Mouse (Mus musculus) myocyte (in vitro differentiated cells): ENCODE results near the gene Gal.

Experiments used
- CEBPB ChIP-seq: IDR thresholded peaks from 2 replicates; pipeline ENCODE4 v1.6.1; 2011; ENCODE audit warnings: mild to moderate bottlenecking, moderate library complexity; ENCODE audit not compliant: poor library complexity, insufficient read depth, severe bottlenecking
- E2F4 ChIP-seq: IDR thresholded peaks from one replicate; pipeline ENCODE4 v1.6.1; 2011; ENCODE audit warnings: mild to moderate bottlenecking, control low read depth, moderate library complexity; ENCODE audit not compliant: insufficient read depth
- MAX ChIP-seq: IDR thresholded peaks from one replicate; pipeline ENCODE4 v1.6.1; 2011; ENCODE audit warnings: low read depth, mild to moderate bottlenecking, control low read depth
- MYOD1 ChIP-seq, 3 experiments: IDR thresholded peaks; one replicate each; pipeline ENCODE4 v1.6.1; 2011; ENCODE audit warnings: control low read depth in 2 of 3, low read depth in 2 of 3, mild to moderate bottlenecking in 2 of 3, moderate library complexity in 1 of 3; ENCODE audit not compliant: insufficient read length in 2 of 3, control insufficient read depth in 1 of 3
- POLR2A ChIP-seq: IDR thresholded peaks from one replicate; pipeline ENCODE4 v1.6.1; 2011; ENCODE audit warnings: low read depth, mild to moderate bottlenecking, control low read depth, moderate library complexity; ENCODE audit not compliant: insufficient read length
- POLR2AphosphoS2 ChIP-seq: IDR thresholded peaks from one replicate; pipeline ENCODE4 v1.6.1; 2011; ENCODE audit warnings: low read depth, control low read depth; ENCODE audit not compliant: insufficient read length
- REST ChIP-seq: IDR thresholded peaks from one replicate; pipeline ENCODE4 v1.6.1; 2011; ENCODE audit warnings: mild to moderate bottlenecking, control low read depth, moderate library complexity; ENCODE audit not compliant: insufficient read depth, insufficient read length
- SRF ChIP-seq: IDR thresholded peaks from one replicate; pipeline ENCODE4 v1.6.1; 2011; ENCODE audit warnings: low read depth; ENCODE audit not compliant: control insufficient read depth, insufficient read length
- TCF12 ChIP-seq: IDR thresholded peaks from one replicate; pipeline ENCODE4 v1.6.1; 2011; ENCODE audit warnings: mild to moderate bottlenecking, control low read depth; ENCODE audit not compliant: poor library complexity, insufficient read depth, severe bottlenecking
- USF1 ChIP-seq: IDR thresholded peaks from one replicate; pipeline ENCODE4 v1.6.1; 2011; ENCODE audit warnings: low read depth, mild to moderate bottlenecking, control low read depth, moderate library complexity

GRCm38 (mm10) chr19:3424214-3424613 lies 9.9 kb upstream of the Gal start:
- TF ChIP-seq E2F4 (no peak), POLR2A (no peak), SRF (no peak), POLR2AphosphoS2 (no peak), USF1 (no peak), REST (no peak), MYOD1 (IDR thresholded peaks at IDR 0.05; ENCODE audit: control insufficient read depth in 1 of 3, insufficient read length in 2 of 3, low read depth in 2 of 3) (no peak), MAX (no peak), CEBPB (no peak), TCF12 (no peak)
